Mouse (Mus musculus) 3134 (cell line): Measurements from ENCODE around the gene Sdf2l1.
"Not testable (repeated sequence)": the region's sequence is repeated elsewhere in the genome, so short reads cannot be mapped to it uniquely, and the experiment has no call there.

Experiments
- DNase-seq: peaks from one replicate; pipeline ENCODE4 v3.0.0-alpha.2; 2011; ENCODE audit warnings: low spot score; ENCODE audit not compliant: insufficient read length; ENCODE audit errors: extremely low read depth

Sdf2l1 gene

GRCm38 (mm10) chr16:17132089-17132905, at the start of gene Sdf2l1:
Gene Sdf2l1, minus strand, starts transcription at chr16:17132383.
- peak; percentile 99 for DNase-seq

- no peak for DNase-seq
Observed at GRCm38 (mm10) chr16:17181382-17181781, 49.2 kb upstream of the Sdf2l1 start.

GRCm38 (mm10) chr16:17179706-17180105, 47.5 kb upstream of the Sdf2l1 start:
- no peak for DNase-seq

GRCm38 (mm10) chr16:17177623-17178170, 45.5 kb upstream of the Sdf2l1 start:
- DNase-seq = no peak

GRCm38 (mm10) chr16:17175765-17176164, 43.6 kb upstream of the Sdf2l1 start:
- DNase-seq = no peak

GRCm38 (mm10) chr16:17168049-17168448, 35.9 kb upstream of the Sdf2l1 start:
- DNase-seq = no peak

GRCm38 (mm10) chr16:17167179-17167578, 35.0 kb upstream of the Sdf2l1 start:
- DNase-seq = no peak

GRCm38 (mm10) chr16:17165478-17165877, 33.3 kb upstream of the Sdf2l1 start:
- not testable (repeated sequence) for DNase-seq

GRCm38 (mm10) chr16:17154346-17154745, 22.2 kb upstream of the Sdf2l1 start:
- no peak for DNase-seq

GRCm38 (mm10) chr16:17151874-17152273, 19.7 kb upstream of the Sdf2l1 start:
- no peak for DNase-seq

GRCm38 (mm10) chr16:17150520-17151258, 18.5 kb upstream of the Sdf2l1 start:
- no peak for DNase-seq

- DNase-seq = no peak
Observed at GRCm38 (mm10) chr16:17148084-17148483, 15.9 kb upstream of the Sdf2l1 start.

- DNase-seq = no peak
Observed at GRCm38 (mm10) chr16:17147391-17147929, 15.3 kb upstream of the Sdf2l1 start.

- DNase-seq = no peak
Observed at GRCm38 (mm10) chr16:17146772-17147235, 14.6 kb upstream of the Sdf2l1 start, which contains the start of gene Ccdc116. Gene Ccdc116, minus strand, starts transcription at chr16:17147229.

GRCm38 (mm10) chr16:17144339-17144738, 12.2 kb upstream of the Sdf2l1 start, which contains the start of gene Ydjc:
Gene Ydjc, plus strand, starts transcription at chr16:17144621.
- no peak for DNase-seq

- DNase-seq = no peak
Observed at GRCm38 (mm10) chr16:17137355-17137754, 5.2 kb upstream of the Sdf2l1 start.

GRCm38 (mm10) chr16:17132906-17133200, 670 bp upstream of the Sdf2l1 start:
- no peak for DNase-seq

GRCm38 (mm10) chr16:17131191-17132088, 743 bp downstream of the Sdf2l1 start:
- DNase-seq = peak; percentile 70

GRCm38 (mm10) chr16:17127292-17127691, 4.9 kb downstream of the Sdf2l1 start:
- DNase-seq = no peak

- no peak for DNase-seq
Observed at GRCm38 (mm10) chr16:17124871-17125520, 7.2 kb downstream of the Sdf2l1 start, which contains the start of gene 2610318N02Rik. Gene 2610318N02Rik, minus strand, starts transcription at chr16:17125167.
